Mouse (Mus musculus) right cerebral cortex, adult 18-20 months (tissue): ENCODE measurements around the gene BC049715.
"Not testable (repeated sequence)": the region's sequence is repeated elsewhere in the genome, so short reads cannot be mapped to it uniquely, and the experiment has no call there.

Source experiments
- DNase-seq: peaks from one replicate; pipeline ENCODE4 v3.0.0; 2022; ENCODE audit warnings: mixed read lengths

The BC049715 gene

GRCm38 (mm10) chr6:136852762-136853161 is 25.3 kb downstream of the BC049715 start:
- no peak for DNase-seq

DNA sequence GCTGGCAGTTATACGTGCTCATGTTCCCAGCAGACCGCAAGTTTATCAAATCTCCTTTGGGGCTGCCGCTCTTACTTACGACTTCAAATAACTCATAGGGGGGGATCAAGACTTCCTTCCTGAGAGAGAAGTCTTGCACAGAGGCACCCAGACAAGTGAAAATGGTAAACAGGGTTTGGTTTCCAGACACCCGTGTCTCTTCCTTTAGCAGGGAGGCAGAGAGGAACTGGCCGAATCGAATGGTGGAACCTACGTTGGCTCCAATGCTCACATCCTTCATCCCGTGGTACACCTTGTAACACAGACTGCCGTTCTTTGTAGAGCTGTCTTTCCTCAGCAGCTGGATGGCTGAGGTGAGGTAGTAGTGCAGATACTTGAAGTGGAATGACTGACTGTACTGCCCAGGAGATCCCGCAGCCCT is 26.9 kb downstream of the BC049715 start:
- DNase-seq, result no peak

DNA sequence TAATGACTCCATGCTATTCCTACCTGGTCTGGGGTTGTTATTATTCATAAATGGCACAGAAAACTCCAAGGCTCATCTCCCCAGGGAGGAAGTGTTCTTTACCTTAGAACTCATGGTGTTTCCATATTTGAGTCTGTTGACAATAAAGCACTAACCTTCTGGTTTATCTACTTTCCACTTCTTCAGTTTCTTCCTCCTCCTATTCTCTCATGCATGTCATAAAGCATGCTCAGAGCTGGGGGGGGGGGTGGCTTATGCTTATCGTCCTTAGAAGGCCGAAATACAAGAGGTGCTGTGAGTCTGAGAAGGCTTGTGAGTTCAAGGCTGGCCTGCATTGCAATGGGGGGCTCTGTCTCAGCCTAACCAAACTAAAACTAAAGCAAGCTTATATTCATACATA is 27.8 kb downstream of the BC049715 start:
- no peak for DNase-seq

GRCm38 (mm10) chr6:136856071-136856636 is 28.7 kb downstream of the BC049715 start:
- DNase-seq, result no peak

DNA sequence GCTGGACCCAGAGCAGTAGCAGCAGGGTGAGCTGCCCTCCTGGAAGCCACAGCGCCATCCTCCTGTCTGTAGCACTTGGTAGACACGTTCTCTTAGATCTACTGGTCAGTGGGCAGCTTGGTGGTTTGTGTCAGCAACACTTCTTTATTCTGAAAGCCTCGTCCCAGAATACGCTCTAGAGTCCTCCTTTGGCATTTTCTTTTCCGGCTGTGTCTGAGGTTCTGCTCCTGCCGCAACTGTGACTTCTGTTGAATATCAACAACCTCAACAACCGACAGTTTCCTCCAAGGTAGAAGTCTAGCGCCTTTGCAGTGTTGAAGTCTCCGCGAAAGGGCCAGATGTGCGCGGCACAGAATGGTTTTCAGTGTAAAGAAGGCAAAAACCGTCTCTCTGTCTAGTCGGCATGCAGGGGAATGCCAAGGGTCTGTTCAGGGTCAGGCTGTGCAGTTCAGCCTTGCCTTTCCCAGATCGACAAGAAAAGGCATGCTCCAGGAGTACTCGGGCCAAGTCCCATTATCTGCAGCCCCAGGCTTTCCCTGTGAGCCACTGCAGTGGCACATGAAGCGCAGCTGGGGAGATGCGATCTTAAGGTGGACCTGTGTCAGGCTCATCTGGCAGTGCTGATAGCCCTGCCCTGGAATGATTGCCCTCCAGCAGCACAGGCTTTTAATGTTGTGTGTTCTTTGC is 29.9 kb downstream of the BC049715 start, which contains the start of gene Art4:
Gene Art4, minus strand, starts transcription at position 548 of the 687 bp plus-strand sequence.
- no peak for DNase-seq

- no peak for DNase-seq
Measured at GRCm38 (mm10) chr6:136857873-136858260, 30.4 kb downstream of the BC049715 start.

GRCm38 (mm10) chr6:136858420-136858819 is 31.0 kb downstream of the BC049715 start:
- no peak for DNase-seq

DNA sequence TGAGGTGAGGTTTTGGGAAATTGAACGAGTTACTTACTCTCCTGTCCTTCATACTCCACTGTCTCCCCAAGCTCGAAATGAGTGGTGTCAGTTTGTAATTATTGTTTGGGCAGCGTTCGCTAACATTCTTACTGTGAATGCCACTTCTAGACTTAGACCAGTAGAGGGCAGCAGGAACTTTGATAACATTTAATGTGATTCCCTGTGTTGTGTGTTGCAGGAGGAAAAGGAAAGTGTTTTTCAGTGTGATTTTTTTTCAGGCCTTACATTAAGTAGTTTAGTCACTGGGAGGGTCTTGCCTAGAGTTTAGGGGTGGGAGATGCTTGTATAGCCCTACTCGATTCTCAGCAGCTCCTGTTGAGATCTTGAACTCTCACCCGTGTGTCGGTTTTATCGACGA is 33.6 kb downstream of the BC049715 start:
- peak; percentile 25 for DNase-seq

GRCm38 (mm10) chr6:136865360-136865759 is 37.9 kb downstream of the BC049715 start:
- DNase-seq, result no peak

DNA sequence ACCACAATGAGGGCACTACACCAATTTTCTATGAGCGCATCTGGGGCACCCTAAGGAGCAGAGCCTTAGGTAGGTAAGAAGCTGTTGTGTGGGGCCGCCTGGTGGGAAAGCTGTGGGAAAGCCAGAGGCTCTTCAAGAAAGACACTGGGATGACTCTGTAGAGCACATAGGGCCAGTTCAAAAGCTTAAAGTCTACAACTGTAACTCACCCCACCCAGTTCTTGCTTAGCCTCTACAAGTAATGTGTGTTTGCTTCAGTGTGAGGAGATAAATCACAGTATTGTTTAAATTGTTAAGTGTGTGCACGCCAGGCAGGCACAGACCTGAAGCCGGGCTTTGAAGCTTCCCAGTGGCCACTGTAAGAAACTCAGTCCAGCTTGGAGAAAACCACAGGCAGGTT is 38.7 kb downstream of the BC049715 start:
- no peak for DNase-seq

GRCm38 (mm10) chr6:136868921-136869320 is 41.5 kb downstream of the BC049715 start:
- DNase-seq, result no peak

GRCm38 (mm10) chr6:136874599-136874998 is 47.2 kb downstream of the BC049715 start:
- DNase-seq, result peak; percentile 53

- peak; percentile 67 for DNase-seq
Measured at GRCm38 (mm10) chr6:136875670-136876069, 48.2 kb downstream of the BC049715 start, which contains the start of gene Mgp. TSS of gene Mgp (minus strand) at chr6:136875823.

DNA sequence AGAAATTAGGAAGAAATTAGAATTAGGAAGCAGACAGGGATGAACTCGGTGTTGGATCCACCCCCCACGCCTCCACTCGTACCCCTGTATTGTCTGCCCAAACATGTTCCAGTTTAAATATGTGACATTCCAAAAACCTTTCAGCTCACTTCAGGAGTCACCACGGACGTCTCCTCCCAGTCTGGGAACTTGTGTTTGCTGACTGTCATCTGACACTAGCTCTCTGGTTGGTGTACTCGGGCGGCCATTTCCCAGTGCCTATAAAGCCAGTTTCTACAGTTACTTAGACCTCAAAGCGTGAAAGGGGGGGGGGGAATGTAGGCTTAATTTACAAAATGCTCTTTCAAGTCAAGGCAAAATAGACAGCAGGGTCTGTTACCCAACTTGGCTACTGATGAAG is 54.3 kb downstream of the BC049715 start:
- no peak for DNase-seq

DNA sequence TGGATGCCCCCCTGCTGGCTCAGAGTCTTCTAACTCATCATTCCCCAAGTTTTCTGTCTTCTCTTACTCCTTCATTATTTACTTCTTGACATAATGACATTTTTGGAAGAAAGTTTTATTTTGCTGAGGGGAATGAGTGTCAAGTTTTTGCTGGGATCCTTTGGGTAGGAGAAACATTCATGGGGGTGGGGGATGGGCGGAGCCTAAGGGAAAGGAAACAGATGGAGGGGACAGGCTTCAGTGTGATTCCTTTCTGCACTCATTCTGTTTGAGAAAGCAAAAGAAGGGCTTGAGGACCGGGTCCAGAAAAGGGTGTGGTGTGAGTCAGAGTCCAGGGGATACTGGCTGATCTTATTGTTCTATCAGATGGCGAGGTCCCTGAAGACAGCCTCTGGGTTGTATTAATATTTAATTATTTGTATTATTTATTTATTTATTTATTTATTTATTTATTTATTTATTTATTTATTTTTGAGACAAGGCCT is 56.0 kb downstream of the BC049715 start:
- DNase-seq, result no peak

DNA sequence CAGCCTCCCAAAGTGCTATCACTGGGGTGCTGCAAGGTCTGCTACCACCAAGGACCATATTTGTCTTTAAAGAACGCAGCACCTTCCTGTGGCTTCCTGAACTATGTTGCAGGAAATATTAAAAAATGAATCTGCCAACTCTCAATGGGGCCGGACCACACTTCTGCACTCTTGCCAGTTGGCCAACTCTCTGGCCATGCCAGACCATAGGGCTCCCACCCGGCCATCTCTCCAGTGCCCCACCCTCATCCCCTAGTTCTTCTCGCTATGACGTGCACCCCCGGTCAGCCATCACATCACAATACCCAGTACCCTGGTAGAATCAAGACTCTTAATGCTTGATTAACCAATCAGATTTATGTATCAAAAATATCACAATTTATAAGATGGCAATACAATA is 56.5 kb downstream of the BC049715 start:
- DNase-seq, result no peak

- not testable (repeated sequence) for DNase-seq
Measured at GRCm38 (mm10) chr6:136884766-136885165, 57.3 kb downstream of the BC049715 start.

GRCm38 (mm10) chr6:136887854-136888253 is 60.4 kb downstream of the BC049715 start:
- DNase-seq, result no peak

GRCm38 (mm10) chr6:136889067-136889466 is 61.6 kb downstream of the BC049715 start:
- no peak for DNase-seq

DNA sequence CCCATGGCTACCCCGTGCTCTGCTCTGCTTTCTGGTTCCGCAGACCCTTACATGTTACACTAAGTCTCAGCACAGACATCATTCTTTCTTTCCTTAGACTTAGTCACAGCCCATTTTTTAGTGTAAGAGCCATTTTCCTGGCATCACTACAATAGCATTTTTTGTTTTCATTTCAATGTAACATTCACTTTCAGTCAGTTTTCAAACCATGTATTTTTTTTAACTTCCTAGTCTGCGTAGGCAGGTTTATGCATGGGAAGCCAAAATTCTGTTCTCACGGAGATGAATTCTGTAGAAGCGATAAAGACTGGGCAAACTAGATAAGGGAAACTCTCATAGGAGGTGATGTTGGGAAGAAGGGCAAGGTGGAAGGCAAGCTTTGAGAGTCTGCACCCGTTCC is 62.1 kb downstream of the BC049715 start:
- no peak for DNase-seq
